Mouse (Mus musculus) embryonic facial prominence, embryonic 10.5 days (tissue): ENCODE measurements around the gene Mmachc. TPM values are rescaled to one million over a fixed set of nuclear protein-coding genes. Genes with fewer than 3 reads are reported as not detected.

Source experiments
- DNase-seq: peaks from one replicate; pipeline ENCODE4 v3.0.0-alpha.2; 2017; ENCODE audit warnings: low spot score
- H3K27ac ChIP-seq: fragments of 300-500 bp; sonication (generic); replicated peaks from 2 replicates; pipeline ENCODE4 v1.5.1; 2016; ENCODE audit warnings: mild to moderate bottlenecking
- H3K27me3 ChIP-seq: fragments of 300-500 bp; sonication (generic); replicated peaks from 2 replicates; pipeline ENCODE4 v1.6.1; 2016; ENCODE audit warnings: low read depth, mild to moderate bottlenecking; ENCODE audit not compliant: poor library complexity, severe bottlenecking
- H3K36me3 ChIP-seq: fragments of 300-500 bp; sonication (generic); replicated peaks from 2 replicates; pipeline ENCODE4 v1.6.1; 2016; ENCODE audit warnings: mild to moderate bottlenecking, moderate library complexity
- H3K4me1 ChIP-seq: fragments of 300-500 bp; sonication (generic); 2 replicates; pipeline ENCODE4 v1.6.1; 2016
- H3K4me3 ChIP-seq: fragments of 300-500 bp; sonication (generic); 2 replicates; pipeline ENCODE4 v1.5.1; 2016; ENCODE audit warnings: mild to moderate bottlenecking, moderate library complexity
- H3K9me3 ChIP-seq: fragments of 300-500 bp; sonication (generic); 2 replicates; pipeline ENCODE4 v1.6.1; 2016; ENCODE audit warnings: mild to moderate bottlenecking
- WGBS: fragments of 180-500 bp; shearing (Covaris S2); methylation state at CpG from one replicate; pipeline ENCODE4 v1.1.7; 2016; 5-methylcytosine and 5-hydroxymethylcytosine counted together
- polyA plus RNA-seq: library from polyadenylated mRNA; unstranded; fragments of >200 nt; fragmentation: Nextera tagmentation; extraction: Ambion mirVana; gene quantifications from 2 replicates; pipeline ENCODE4 v1.2.1, GENCODE M21; 2016

Mmachc gene
- polyA plus RNA-seq, result 39.8 and 40.8 TPM in 2 replicates

GRCm38 (mm10) chr4:116708201-116708764, at the start of gene Mmachc, which contains the start of gene Ccdc163:
Mmachc (minus strand) TSS chr4:116708406.
Ccdc163 (plus strand) TSS chr4:116708509.
- H3K27me3 ChIP-seq, result no peaks in the 10 kb centered on the region
- peak within 1 kb of the TSS; percentile 69 for H3K4me3 ChIP-seq
- under 1% methylated on average over 29 of the region's 29 CpGs for WGBS
- H3K4me1 ChIP-seq, result peaks cover 19% of the 10 kb centered on the region
- peak within 1 kb of the TSS; percentile 82 for H3K27ac ChIP-seq
- H3K9me3 ChIP-seq, result no peaks in the 10 kb centered on the region
- peak; percentile 91 for DNase-seq
- H3K36me3 ChIP-seq, result peaks cover 28% of the 10 kb centered on the region

DNA sequence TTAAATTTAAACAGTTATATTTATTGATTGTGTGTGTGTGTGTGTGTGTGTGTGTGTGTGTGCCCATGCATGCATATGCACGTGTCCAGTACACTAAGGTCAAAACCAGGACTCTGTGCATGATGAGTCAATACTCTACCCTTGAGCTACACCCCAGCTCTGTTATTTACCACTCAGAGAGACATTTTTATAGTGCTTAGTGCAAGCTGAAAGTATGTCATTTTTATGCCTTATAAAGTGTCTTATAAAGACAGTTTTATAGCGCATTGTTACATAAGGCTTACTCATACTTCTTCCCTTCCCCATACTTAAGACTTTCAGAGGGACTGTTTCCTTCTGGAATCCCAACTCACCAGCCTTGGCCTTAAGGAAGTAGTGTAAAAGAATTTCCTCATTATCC, 41.5 kb upstream of the Mmachc start:
- H3K36me3 ChIP-seq, result no peaks in the 10 kb centered on the region
- H3K4me1 ChIP-seq, result no peaks in the 10 kb centered on the region
- H3K4me3 ChIP-seq, result no peak overlapping the region
- 89% methylated on average over 2 of the region's 2 CpGs for WGBS
- no peaks in the 10 kb centered on the region for H3K9me3 ChIP-seq
- no peak overlapping the region for H3K27ac ChIP-seq
- DNase-seq, result no peak
- no peaks in the 10 kb centered on the region for H3K27me3 ChIP-seq

GRCm38 (mm10) chr4:116738972-116739751, 31.0 kb upstream of the Mmachc start:
- no peak for DNase-seq
- WGBS, result 84% methylated on average over 9 of the region's 9 CpGs

GRCm38 (mm10) chr4:116734996-116735395, 26.8 kb upstream of the Mmachc start:
- no peak for DNase-seq
- 90% methylated on average over 2 of the region's 2 CpGs for WGBS
- H3K4me1 ChIP-seq, result peaks cover 6% of the 10 kb centered on the region; the same call in 1 of the 2 replicates

More at GRCm38 (mm10) chr4:116738972-116739751, 31.0 kb upstream of the Mmachc start:
- Histone ChIP-seq H3K27ac (no peak overlapping the region), H3K4me3 (no peak overlapping the region), H3K36me3 (no peaks in the 10 kb centered on the region), H3K4me1 (peaks cover 6% of the 10 kb centered on the region; the same call in 1 of the 2 replicates), H3K27me3 (no peaks in the 10 kb centered on the region), H3K9me3 (no peaks in the 10 kb centered on the region)

GRCm38 (mm10) chr4:116732355-116732754, 24.1 kb upstream of the Mmachc start:
- H3K27me3 ChIP-seq, result no peaks in the 10 kb centered on the region
- H3K9me3 ChIP-seq, result no peaks in the 10 kb centered on the region
- no peak for DNase-seq
- H3K4me1 ChIP-seq, result peaks cover 3% of the 10 kb centered on the region; the same call in 1 of the 2 replicates
- H3K4me3 ChIP-seq, result no peak overlapping the region
- 87% methylated on average over 5 of the region's 5 CpGs for WGBS
- no peak overlapping the region for H3K27ac ChIP-seq
- no peaks in the 10 kb centered on the region for H3K36me3 ChIP-seq

More at GRCm38 (mm10) chr4:116734996-116735395, 26.8 kb upstream of the Mmachc start:
- H3K27me3 ChIP-seq, result no peaks in the 10 kb centered on the region
- H3K4me3 ChIP-seq, result no peak overlapping the region
- no peaks in the 10 kb centered on the region for H3K9me3 ChIP-seq
- no peak overlapping the region for H3K27ac ChIP-seq
- no peaks in the 10 kb centered on the region for H3K36me3 ChIP-seq

DNA sequence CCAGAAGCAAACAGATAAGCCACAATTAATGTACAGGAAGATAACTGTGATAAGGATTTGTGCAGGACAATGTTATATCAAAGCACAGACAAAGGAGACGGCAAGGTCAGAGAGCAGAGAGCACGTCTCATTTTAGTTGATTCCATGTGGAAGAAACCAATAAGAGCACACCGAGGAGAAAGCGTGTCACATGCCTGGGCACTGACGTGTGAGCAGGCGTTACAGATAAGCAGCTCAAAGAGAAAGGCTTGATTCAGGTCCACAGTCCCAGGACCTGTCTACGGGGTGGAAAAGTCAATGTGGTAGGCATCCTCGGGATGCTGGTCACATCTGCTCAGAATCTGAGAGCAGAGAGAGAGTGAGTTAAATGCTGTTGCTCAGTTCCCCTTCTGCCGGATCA, 22.9 kb upstream of the Mmachc start:
- H3K27me3 ChIP-seq, result no peaks in the 10 kb centered on the region
- H3K36me3 ChIP-seq, result no peaks in the 10 kb centered on the region
- WGBS, result 89% methylated on average over 9 of the region's 9 CpGs
- DNase-seq, result no peak
- H3K4me1 ChIP-seq, result no peaks in the 10 kb centered on the region
- H3K27ac ChIP-seq, result no peak overlapping the region
- H3K9me3 ChIP-seq, result no peaks in the 10 kb centered on the region
- no peak overlapping the region for H3K4me3 ChIP-seq

- H3K4me3 ChIP-seq, result no peak overlapping the region
- no peak overlapping the region for H3K27ac ChIP-seq
- H3K27me3 ChIP-seq, result no peaks in the 10 kb centered on the region
- WGBS, result 92% methylated on average over 3 of the region's 3 CpGs
- no peaks in the 10 kb centered on the region for H3K4me1 ChIP-seq
- H3K9me3 ChIP-seq, result no peaks in the 10 kb centered on the region
- DNase-seq, result no peak
- no peaks in the 10 kb centered on the region for H3K36me3 ChIP-seq
Measured at GRCm38 (mm10) chr4:116729532-116729931, 21.3 kb upstream of the Mmachc start.

- Histone ChIP-seq H3K4me3 (no peak overlapping the region), H3K9me3 (no peaks in the 10 kb centered on the region), H3K36me3 (no peaks in the 10 kb centered on the region), H3K4me1 (peaks cover 5% of the 10 kb centered on the region), H3K27me3 (peaks cover 6% of the 10 kb centered on the region; the same call in 1 of the 2 replicates), H3K27ac (no peak overlapping the region)
- WGBS, result 85% methylated on average over 3 of the region's 3 CpGs
- no peak for DNase-seq
Measured at GRCm38 (mm10) chr4:116727401-116727800, 19.2 kb upstream of the Mmachc start.

DNA sequence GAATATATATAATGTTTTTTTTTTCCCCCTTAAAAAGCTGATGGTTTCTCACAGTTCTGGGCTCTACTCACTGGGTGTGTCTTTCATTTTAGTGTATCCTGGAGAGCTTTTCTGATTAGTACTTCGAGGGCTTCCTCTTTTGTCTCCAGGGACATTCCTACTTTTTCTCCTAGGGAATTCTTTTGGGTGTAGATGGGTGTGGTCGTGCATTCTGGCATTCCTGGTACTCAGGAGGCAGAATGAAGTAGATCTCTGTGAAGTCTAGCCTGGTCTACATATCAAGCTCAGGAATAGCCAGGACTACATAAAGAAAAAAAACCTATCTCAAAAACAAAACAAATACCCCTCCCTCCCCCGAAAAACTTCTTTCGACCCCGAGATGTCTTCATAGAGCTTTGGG, 17.2 kb upstream of the Mmachc start:
- Histone ChIP-seq H3K4me1 (peaks cover 19% of the 10 kb centered on the region), H3K36me3 (no peaks in the 10 kb centered on the region), H3K27ac (no peak overlapping the region), H3K4me3 (no peak overlapping the region), H3K9me3 (no peaks in the 10 kb centered on the region), H3K27me3 (peaks cover 12% of the 10 kb centered on the region; the same call in 1 of the 2 replicates)
- WGBS, result 83% methylated on average over 5 of the region's 5 CpGs
- DNase-seq, result no peak

- H3K4me1 ChIP-seq, result peaks cover 25% of the 10 kb centered on the region
- peaks cover 12% of the 10 kb centered on the region; the same call in 1 of the 2 replicates for H3K27me3 ChIP-seq
- H3K36me3 ChIP-seq, result no peaks in the 10 kb centered on the region
- no peak for DNase-seq
- peak overlapping the region; percentile 90; the same call in 1 of the 2 replicates for H3K4me3 ChIP-seq
- H3K27ac ChIP-seq, result no peak overlapping the region
- WGBS, result 36% methylated on average over 7 of the region's 7 CpGs
- no peaks in the 10 kb centered on the region for H3K9me3 ChIP-seq
Measured at GRCm38 (mm10) chr4:116722230-116722629, 14.0 kb upstream of the Mmachc start.

DNA sequence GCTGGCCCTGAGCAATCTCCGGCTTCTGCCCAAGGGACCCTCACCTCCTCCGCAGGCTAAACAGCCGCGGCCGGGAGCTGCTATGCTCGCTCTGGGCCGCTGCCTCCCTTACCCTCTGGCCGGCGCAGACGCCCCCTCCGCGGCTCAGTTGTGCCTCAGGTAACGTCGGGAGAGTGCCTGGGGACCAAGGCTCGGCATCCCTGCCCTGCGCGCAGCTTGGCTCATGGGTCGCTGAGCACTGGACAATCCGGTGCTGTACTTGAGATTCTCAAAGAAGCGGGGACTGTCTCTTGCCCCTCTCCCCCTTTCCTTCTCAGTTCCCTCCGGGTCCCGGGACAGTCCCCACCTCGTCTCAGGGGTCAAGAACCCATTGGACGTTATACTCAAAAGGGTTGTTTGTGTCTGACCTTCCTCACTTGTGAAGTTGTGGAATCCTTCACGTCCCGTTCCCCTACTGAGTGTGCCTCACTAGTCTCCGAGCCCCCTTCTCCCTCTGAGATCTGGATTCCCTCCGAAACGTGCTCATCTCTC, 13.0 kb upstream of the Mmachc start:
- Histone ChIP-seq H3K4me3 (peak overlapping the region; percentile 90), H3K9me3 (no peaks in the 10 kb centered on the region), H3K4me1 (peaks cover 25% of the 10 kb centered on the region), H3K36me3 (peaks cover 5% of the 10 kb centered on the region), H3K27ac (peak overlapping the region; percentile 88), H3K27me3 (peaks cover 12% of the 10 kb centered on the region; the same call in 1 of the 2 replicates)
- no peak for DNase-seq
- WGBS, result under 1% methylated on average over 29 of the region's 29 CpGs

GRCm38 (mm10) chr4:116720343-116721097, 12.3 kb upstream of the Mmachc start, which contains the start of gene Tesk2:
Tesk2 (plus strand) TSS chr4:116720948.
- H3K9me3 ChIP-seq, result no peaks in the 10 kb centered on the region
- peak within 1 kb of the TSS; percentile 88 for H3K27ac ChIP-seq
- peaks cover 25% of the 10 kb centered on the region for H3K4me1 ChIP-seq
- DNase-seq, result peak; percentile 95
- 1% methylated on average over 34 of the region's 34 CpGs for WGBS
- peaks cover 11% of the 10 kb centered on the region for H3K36me3 ChIP-seq
- H3K27me3 ChIP-seq, result peaks cover 12% of the 10 kb centered on the region; the same call in 1 of the 2 replicates
- peak within 1 kb of the TSS; percentile 90 for H3K4me3 ChIP-seq
